8 mouse cellular contexts compared by ENCODE assay signal in genomic region chr11:120255038-120255437, GRCm38 (mm10). TPM values are rescaled to one million over a fixed set of nuclear protein-coding genes. Genes with fewer than 3 reads are reported as not detected.
DNase-seq lines count a peak whose midpoint lies in the region; ATAC-seq and TF ChIP-seq lines count a peak whose summit lies in the region.

No protein-coding gene starts in this region.

- peaks cover 97% of the 10 kb centered on the region for H3K4me1 ChIP-seq in forebrain, embryonic 12.5 days
- H3K4me1 ChIP-seq in midbrain, embryonic 12.5 days, result peaks cover 100% of the 10 kb centered on the region
- peaks cover 12% of the 10 kb centered on the region for H3K4me1 ChIP-seq in intestine, postnatal 0 days (replicated peaks; ENCODE audit: control insufficient read depth, insufficient read depth, low read length)

- TF ChIP-seq CTCF in C2C12 (IDR thresholded peaks at IDR 0.05; ENCODE audit: control insufficient read depth, insufficient read depth, insufficient read length), result no peak
- no peak for TF ChIP-seq CTCF in intestine, postnatal 0 days (IDR thresholded peaks at IDR 0.05; ENCODE audit: low read depth)

- no peak overlapping the region for H3K4me3 ChIP-seq in C2C12 (ENCODE audit: insufficient read depth, poor library complexity, severe bottlenecking)
- H3K4me3 ChIP-seq in forebrain, embryonic 12.5 days (replicated peaks), result no peak overlapping the region
- no peak overlapping the region for H3K4me3 ChIP-seq in midbrain, embryonic 12.5 days
- no peak overlapping the region for H3K4me3 ChIP-seq in intestine, postnatal 0 days (ENCODE audit: low read depth, low read length)

- ATAC-seq in forebrain, embryonic 12.5 days (ENCODE audit: low FRiP score), result no peak
- ATAC-seq in midbrain, embryonic 12.5 days (ENCODE audit: low FRiP score, low read depth), result no peak
- no peak for ATAC-seq in intestine, postnatal 0 days

- WGBS in forebrain, embryonic 12.5 days, result 67% methylated on average over 6 of the region's 6 CpGs
- 70% methylated on average over 6 of the region's 6 CpGs for WGBS in midbrain, embryonic 12.5 days
- 66% methylated on average over 6 of the region's 6 CpGs for WGBS in intestine, postnatal 0 days

- H3K27me3 ChIP-seq in C2C12 (ENCODE audit: control insufficient read depth, insufficient read depth, insufficient read length), result no peaks in the 10 kb centered on the region
- no peaks in the 10 kb centered on the region; the same call in 1 of the 2 replicates for H3K27me3 ChIP-seq in forebrain, embryonic 12.5 days
- no peaks in the 10 kb centered on the region for H3K27me3 ChIP-seq in midbrain, embryonic 12.5 days
- H3K27me3 ChIP-seq in intestine, postnatal 0 days (replicated peaks; ENCODE audit: control insufficient read depth, insufficient read depth, low read length), result no peaks in the 10 kb centered on the region

- peak; percentile 89 for DNase-seq in adrenal gland, postnatal 25 days
- peak; percentile 96 for DNase-seq in heart, postnatal 10 days
- DNase-seq in kidney, postnatal 36 days, result peak; percentile 95 to 96
- DNase-seq in urinary bladder, postnatal 25 days (ENCODE audit: low spot score), result no peak

- H3K4me2 ChIP-seq in forebrain, embryonic 12.5 days, result no peak overlapping the region
- H3K4me2 ChIP-seq in midbrain, embryonic 12.5 days (replicated peaks), result no peak overlapping the region
- no peak overlapping the region for H3K4me2 ChIP-seq in intestine, postnatal 0 days (replicated peaks; ENCODE audit: low read depth)

- peaks cover 5% of the 10 kb centered on the region for H3K36me3 ChIP-seq in C2C12 (ENCODE audit: control insufficient read depth, insufficient read depth)
- H3K36me3 ChIP-seq in forebrain, embryonic 12.5 days (replicated peaks), result peaks cover 17% of the 10 kb centered on the region; the same call in 1 of the 2 replicates
- H3K36me3 ChIP-seq in midbrain, embryonic 12.5 days, result peaks cover 11% of the 10 kb centered on the region; the same call in 1 of the 2 replicates
- no peaks in the 10 kb centered on the region; the same call in 1 of the 2 replicates for H3K36me3 ChIP-seq in intestine, postnatal 0 days (ENCODE audit: control insufficient read depth, insufficient read depth)

- no peaks in the 10 kb centered on the region for H3K9me3 ChIP-seq in forebrain, embryonic 12.5 days
- H3K9me3 ChIP-seq in midbrain, embryonic 12.5 days, result no peaks in the 10 kb centered on the region
- H3K9me3 ChIP-seq in intestine, postnatal 0 days (ENCODE audit: control insufficient read depth), result no peaks in the 10 kb centered on the region

- peaks cover 33% of the 10 kb centered on the region for H3K79me3 ChIP-seq in C2C12 (ENCODE audit: low read depth)

- peak overlapping the region; percentile 48 for H3ac ChIP-seq in C2C12 (ENCODE audit: control insufficient read depth, insufficient read length, low read depth)

- H3K27ac ChIP-seq in forebrain, embryonic 12.5 days, result peak overlapping the region; percentile 47
- 0 out of 2 replicates have a peak overlapping the region, but pooled peaks have one; percentile 15 for H3K27ac ChIP-seq in midbrain, embryonic 12.5 days (replicated peaks)
- H3K27ac ChIP-seq in intestine, postnatal 0 days (ENCODE audit: low read depth, low read length), result no peak overlapping the region

- no peak overlapping the region for H3K9ac ChIP-seq in forebrain, embryonic 12.5 days
- H3K9ac ChIP-seq in midbrain, embryonic 12.5 days (replicated peaks), result peak overlapping the region; percentile 25
- no peak overlapping the region for H3K9ac ChIP-seq in intestine, postnatal 0 days (ENCODE audit: low read depth, low read length)

- intact Hi-C loops in heart, postnatal 10 days (cut with DNase I), result loop anchor here (2.0 kb wide), 1 partner anchor 14 kb away; no protein-coding TSS in a partner anchor

- H3K79me2 ChIP-seq in C2C12 (ENCODE audit: control insufficient read depth, insufficient read depth), result peaks cover 77% of the 10 kb centered on the region

TF ChIP-seq in C2C12, 6 proteins besides CTCF, POLR2A, EP300 and RAD21:
- TF ChIP-seq USF1 (IDR thresholded peaks at IDR 0.05; ENCODE audit: low read depth), result no peak
- no peak for TF ChIP-seq FOSL1 (IDR thresholded peaks at IDR 0.05; ENCODE audit: insufficient read depth, low read length, poor library complexity, severe bottlenecking)
- no peak for TF ChIP-seq MYOD1 (IDR thresholded peaks at IDR 0.05; ENCODE audit: control insufficient read depth, insufficient read length, low read depth)
- TF ChIP-seq MAX (IDR thresholded peaks at IDR 0.05), result no peak
- TF ChIP-seq MYOG (IDR thresholded peaks at IDR 0.05; ENCODE audit: control insufficient read depth, extremely low read depth, insufficient read length), result no peak
- TF ChIP-seq CEBPB (IDR thresholded peaks at IDR 0.05; ENCODE audit: low read depth), result no peak

RNA-seq across cellular contexts. Expression of gene Bahcc1, which starts 22.3 kb away (rescaled TPM):
- 10.8 TPM for polyA plus RNA-seq in C2C12 (2012; fragmentation: generic; extraction: Trizol)
- total RNA-seq in adrenal gland, postnatal 25 days (2021), result 23.8 and 25.8 TPM in 2 replicates
- 23.5 and 24.0 TPM in 2 replicates for polyA plus RNA-seq in forebrain, embryonic 12.5 days (2016; fragmentation: Nextera tagmentation; extraction: Ambion mirVana)
- total RNA-seq in heart, postnatal 10 days (2021), result 10 to 100 TPM in 1 of 2 experiments, 1 to 10 TPM in 1; 8.8 to 14.1 TPM
- polyA plus RNA-seq in midbrain, embryonic 12.5 days (2016; fragmentation: Nextera tagmentation; extraction: Ambion mirVana), result 25.1 and 26.1 TPM in 2 replicates
- polyA plus RNA-seq in intestine, postnatal 0 days (2015; fragmentation: Nextera tagmentation; extraction: Ambion mirVana), result 3.1 and 4.2 TPM in 2 replicates
